Mouse (Mus musculus): Measurements from ENCODE around the gene Zfp287. TPM values are rescaled to one million over a fixed set of nuclear protein-coding genes. Genes with fewer than 3 reads are reported as not detected.

The Zfp287 gene
- polyA plus RNA-seq, 1 experiment from 2014 or later = 5.3 TPM

GRCm38 (mm10) chr11:62664250-62664649, 67.5 kb downstream of the Zfp287 start:
- H3K27me3 ChIP-seq (ENCODE audit: control insufficient read depth, insufficient read depth, low read length) = no peaks in the 10 kb centered on the region
- WGBS (ENCODE audit: insufficient replicate concordance) = 78% methylated on average over 6 of the region's 6 CpGs
- no peaks in the 10 kb centered on the region for H3K9me3 ChIP-seq (replicated peaks; ENCODE audit: control insufficient read depth, low read length)
- no peak overlapping the region for H3K4me3 ChIP-seq (ENCODE audit: low read depth, low read length)
- peaks cover 5% of the 10 kb centered on the region; the same call in 1 of the 2 replicates for H3K36me3 ChIP-seq (ENCODE audit: control insufficient read depth, insufficient read depth, low read length)
- no peak overlapping the region for H3K9ac ChIP-seq (ENCODE audit: low read depth, low read length)
- no peak overlapping the region for H3K4me2 ChIP-seq
- H3K27ac ChIP-seq (ENCODE audit: low read depth, low read length) = no peak overlapping the region
- ATAC-seq (replicated peaks; ENCODE audit: insufficient number of reproducible peaks, low FRiP score, low TSS enrichment) = no peak
- H3K4me1 ChIP-seq (ENCODE audit: control insufficient read depth, insufficient read depth, low read length) = no peaks in the 10 kb centered on the region

DNA sequence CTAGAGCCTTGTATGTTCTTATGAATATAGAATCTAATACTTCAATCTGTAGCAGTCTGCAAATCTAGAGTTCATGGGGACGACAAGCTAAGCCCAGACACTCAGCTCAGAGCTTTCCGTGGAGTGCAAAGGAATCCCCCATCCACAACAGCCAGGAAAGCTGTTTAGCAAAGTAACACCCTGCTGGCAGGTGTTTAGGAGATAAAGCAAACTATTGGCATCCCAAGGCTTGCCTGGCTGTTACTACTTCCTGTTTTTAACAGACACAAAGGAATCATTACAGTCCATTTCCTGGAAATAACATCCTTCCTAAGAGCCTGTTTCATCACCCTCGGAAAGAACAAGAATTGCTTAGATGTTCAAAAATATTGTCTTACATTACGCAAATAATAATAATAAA, 70.8 kb downstream of the Zfp287 start:
- Histone ChIP-seq H3K9ac (ENCODE audit: low read depth, low read length) (no peak overlapping the region), H3K27me3 (ENCODE audit: control insufficient read depth, insufficient read depth, low read length) (no peaks in the 10 kb centered on the region), H3K4me1 (ENCODE audit: control insufficient read depth, insufficient read depth, low read length) (peaks cover 3% of the 10 kb centered on the region), H3K27ac (ENCODE audit: low read depth, low read length) (no peak overlapping the region), H3K9me3 (replicated peaks; ENCODE audit: control insufficient read depth, low read length) (no peaks in the 10 kb centered on the region), H3K4me2 (no peak overlapping the region), H3K4me3 (ENCODE audit: low read depth, low read length) (no peak overlapping the region), H3K36me3 (ENCODE audit: control insufficient read depth, insufficient read depth, low read length) (peaks cover 5% of the 10 kb centered on the region; the same call in 1 of the 2 replicates)
- 56% methylated on average over 4 of the region's 4 CpGs for WGBS (ENCODE audit: insufficient replicate concordance)
- no peak for ATAC-seq (replicated peaks; ENCODE audit: insufficient number of reproducible peaks, low FRiP score, low TSS enrichment)

GRCm38 (mm10) chr11:62652080-62652479, 79.6 kb downstream of the Zfp287 start:
- no peaks in the 10 kb centered on the region for H3K9me3 ChIP-seq (replicated peaks; ENCODE audit: control insufficient read depth, low read length)
- H3K4me3 ChIP-seq (ENCODE audit: low read depth, low read length) = no peak overlapping the region
- H3K9ac ChIP-seq (ENCODE audit: low read depth, low read length) = no peak overlapping the region
- 86% methylated on average over 3 of the region's 3 CpGs for WGBS (ENCODE audit: insufficient replicate concordance)
- H3K27ac ChIP-seq (ENCODE audit: low read depth, low read length) = no peak overlapping the region
- ATAC-seq (replicated peaks; ENCODE audit: insufficient number of reproducible peaks, low FRiP score, low TSS enrichment) = no peak
- peaks cover 21% of the 10 kb centered on the region for H3K4me1 ChIP-seq (ENCODE audit: control insufficient read depth, insufficient read depth, low read length)
- no peak overlapping the region for H3K4me2 ChIP-seq
- H3K27me3 ChIP-seq (ENCODE audit: control insufficient read depth, insufficient read depth, low read length) = no peaks in the 10 kb centered on the region
- H3K36me3 ChIP-seq (ENCODE audit: control insufficient read depth, insufficient read depth, low read length) = no peaks in the 10 kb centered on the region

GRCm38 (mm10) chr11:62651563-62651962, 80.1 kb downstream of the Zfp287 start:
- 87% methylated on average over 3 of the region's 3 CpGs for WGBS (ENCODE audit: insufficient replicate concordance)
- ATAC-seq (replicated peaks; ENCODE audit: insufficient number of reproducible peaks, low FRiP score, low TSS enrichment) = no peak
- no peaks in the 10 kb centered on the region for H3K36me3 ChIP-seq (ENCODE audit: control insufficient read depth, insufficient read depth, low read length)

More at GRCm38 (mm10) chr11:62651563-62651962, 80.1 kb downstream of the Zfp287 start:
- H3K9me3 ChIP-seq (replicated peaks; ENCODE audit: control insufficient read depth, low read length) = no peaks in the 10 kb centered on the region
- no peaks in the 10 kb centered on the region for H3K27me3 ChIP-seq (ENCODE audit: control insufficient read depth, insufficient read depth, low read length)
- peaks cover 26% of the 10 kb centered on the region for H3K4me1 ChIP-seq (ENCODE audit: control insufficient read depth, insufficient read depth, low read length)
- H3K9ac ChIP-seq (ENCODE audit: low read depth, low read length) = no peak overlapping the region
- H3K4me2 ChIP-seq = no peak overlapping the region
- H3K4me3 ChIP-seq (ENCODE audit: low read depth, low read length) = no peak overlapping the region
- H3K27ac ChIP-seq (ENCODE audit: low read depth, low read length) = no peak overlapping the region

Other genes starting within 250 kb of the Zfp287 start
- 13.6 and 15.1 TPM in 2 replicates for gene Cenpv, start 192.6 kb downstream of the Zfp287 start, polyA plus RNA-seq (2014; fragmentation: Nextera tagmentation; extraction: Ambion mirVana)
- 2,677 and 2,901 TPM in 2 replicates for gene Ubb, start 180.7 kb downstream of the Zfp287 start, polyA plus RNA-seq (2014; fragmentation: Nextera tagmentation; extraction: Ambion mirVana)
- gene Trpv2, start 157.4 kb downstream of the Zfp287 start, polyA plus RNA-seq (2014; fragmentation: Nextera tagmentation; extraction: Ambion mirVana) = 4.1 and 4.4 TPM in 2 replicates
- 14.3 and 16.2 TPM in 2 replicates for gene Lrrc75a, start 83.4 kb downstream of the Zfp287 start, polyA plus RNA-seq (2014; fragmentation: Nextera tagmentation; extraction: Ambion mirVana)
- gene Mmgt2, start 83.2 kb downstream of the Zfp287 start, polyA plus RNA-seq (2014; fragmentation: Nextera tagmentation; extraction: Ambion mirVana) = 45.0 and 47.6 TPM in 2 replicates
- gene Gm10428, start 21.2 kb upstream of the Zfp287 start, polyA plus RNA-seq (2014; fragmentation: Nextera tagmentation; extraction: Ambion mirVana) = not detected in 2 replicates
- gene Zfp286, start 57.6 kb upstream of the Zfp287 start, polyA plus RNA-seq (2014; fragmentation: Nextera tagmentation; extraction: Ambion mirVana) = 11.3 and 12.9 TPM in 2 replicates
- gene Trim16, start 88.3 kb upstream of the Zfp287 start, polyA plus RNA-seq (2014; fragmentation: Nextera tagmentation; extraction: Ambion mirVana) = 3.9 and 5.4 TPM in 2 replicates
- gene Fbxw10, start 115.2 kb upstream of the Zfp287 start, polyA plus RNA-seq (2014; fragmentation: Nextera tagmentation; extraction: Ambion mirVana) = 0.21 and 0.24 TPM in 2 replicates
- gene Tvp23b, start 147.6 kb upstream of the Zfp287 start, polyA plus RNA-seq (2014; fragmentation: Nextera tagmentation; extraction: Ambion mirVana) = 47.3 and 49.4 TPM in 2 replicates
- 0.54 TPM in 1 of 2 replicates, not detected in the other for gene Cdrt4, start 219.3 kb upstream of the Zfp287 start, polyA plus RNA-seq (2014; fragmentation: Nextera tagmentation; extraction: Ambion mirVana)